Mouse (Mus musculus): Measurements from ENCODE around the gene Mras. TPM values are rescaled to one million over a fixed set of nuclear protein-coding genes. Genes with fewer than 3 reads are reported as not detected.

The Mras gene
- polyA plus RNA-seq, 1 experiment from 2014 or later = 57.9 TPM

- H3K27me3 ChIP-seq (ENCODE audit: control insufficient read depth, insufficient read depth, low read length) = no peaks in the 10 kb centered on the region
- 72% methylated on average over 8 of the region's 8 CpGs for WGBS
- H3K9me3 ChIP-seq (ENCODE audit: control insufficient read depth, low read length) = no peaks in the 10 kb centered on the region
- H3K36me3 ChIP-seq (ENCODE audit: control insufficient read depth, insufficient read depth, low read length) = no peaks in the 10 kb centered on the region
- H3K4me2 ChIP-seq (ENCODE audit: low read depth, low read length) = no peak overlapping the region
- no peak overlapping the region for H3K9ac ChIP-seq (replicated peaks; ENCODE audit: low read depth, low read length)
- H3K4me1 ChIP-seq (ENCODE audit: control insufficient read depth, insufficient read depth, low read length) = no peaks in the 10 kb centered on the region
- 0 out of 2 replicates have a peak, but pooled peaks have one; percentile 28 for ATAC-seq (ENCODE audit: low read depth)
- no peak overlapping the region for H3K27ac ChIP-seq (ENCODE audit: low read depth, low read length)
- H3K4me3 ChIP-seq (ENCODE audit: low read depth, low read length) = no peak overlapping the region
Measured at GRCm38 (mm10) chr9:99469681-99470273, 32.6 kb upstream of the Mras start.

GRCm38 (mm10) chr9:99468572-99468971, 31.4 kb upstream of the Mras start:
- H3K27ac ChIP-seq (ENCODE audit: low read depth, low read length) = no peak overlapping the region
- WGBS = 67% methylated on average over 9 of the region's 9 CpGs
- H3K36me3 ChIP-seq (ENCODE audit: control insufficient read depth, insufficient read depth, low read length) = no peaks in the 10 kb centered on the region
- no peaks in the 10 kb centered on the region for H3K9me3 ChIP-seq (ENCODE audit: control insufficient read depth, low read length)
- H3K4me3 ChIP-seq (ENCODE audit: low read depth, low read length) = no peak overlapping the region
- no peak for ATAC-seq (ENCODE audit: low read depth)
- no peak overlapping the region for H3K9ac ChIP-seq (replicated peaks; ENCODE audit: low read depth, low read length)
- H3K4me2 ChIP-seq (ENCODE audit: low read depth, low read length) = no peak overlapping the region
- no peaks in the 10 kb centered on the region for H3K27me3 ChIP-seq (ENCODE audit: control insufficient read depth, insufficient read depth, low read length)
- H3K4me1 ChIP-seq (ENCODE audit: control insufficient read depth, insufficient read depth, low read length) = no peaks in the 10 kb centered on the region

GRCm38 (mm10) chr9:99464876-99465275, 27.7 kb upstream of the Mras start:
- H3K4me2 ChIP-seq (ENCODE audit: low read depth, low read length) = no peak overlapping the region
- H3K27ac ChIP-seq (ENCODE audit: low read depth, low read length) = no peak overlapping the region
- no peaks in the 10 kb centered on the region for H3K4me1 ChIP-seq (ENCODE audit: control insufficient read depth, insufficient read depth, low read length)
- 84% methylated on average over 6 of the region's 6 CpGs for WGBS
- no peaks in the 10 kb centered on the region for H3K27me3 ChIP-seq (ENCODE audit: control insufficient read depth, insufficient read depth, low read length)
- ATAC-seq (ENCODE audit: low read depth) = no peak
- H3K36me3 ChIP-seq (ENCODE audit: control insufficient read depth, insufficient read depth, low read length) = no peaks in the 10 kb centered on the region
- no peak overlapping the region for H3K9ac ChIP-seq (replicated peaks; ENCODE audit: low read depth, low read length)
- no peaks in the 10 kb centered on the region for H3K9me3 ChIP-seq (ENCODE audit: control insufficient read depth, low read length)
- H3K4me3 ChIP-seq (ENCODE audit: low read depth, low read length) = no peak overlapping the region

GRCm38 (mm10) chr9:99459730-99460129, 22.5 kb upstream of the Mras start:
- Histone ChIP-seq H3K4me1 (ENCODE audit: control insufficient read depth, insufficient read depth, low read length) (no peaks in the 10 kb centered on the region), H3K36me3 (ENCODE audit: control insufficient read depth, insufficient read depth, low read length) (no peaks in the 10 kb centered on the region), H3K4me2 (ENCODE audit: low read depth, low read length) (no peak overlapping the region), H3K27me3 (ENCODE audit: control insufficient read depth, insufficient read depth, low read length) (no peaks in the 10 kb centered on the region), H3K4me3 (ENCODE audit: low read depth, low read length) (no peak overlapping the region), H3K9ac (replicated peaks; ENCODE audit: low read depth, low read length) (no peak overlapping the region), H3K27ac (ENCODE audit: low read depth, low read length) (no peak overlapping the region), H3K9me3 (ENCODE audit: control insufficient read depth, low read length) (no peaks in the 10 kb centered on the region)
- no peak for ATAC-seq (ENCODE audit: low read depth)
- 94% methylated on average over 4 of the region's 4 CpGs for WGBS

- Histone ChIP-seq H3K4me3 (ENCODE audit: low read depth, low read length) (no peak overlapping the region), H3K9ac (replicated peaks; ENCODE audit: low read depth, low read length) (no peak overlapping the region), H3K27me3 (ENCODE audit: control insufficient read depth, insufficient read depth, low read length) (no peaks in the 10 kb centered on the region), H3K9me3 (ENCODE audit: control insufficient read depth, low read length) (no peaks in the 10 kb centered on the region), H3K27ac (ENCODE audit: low read depth, low read length) (no peak overlapping the region), H3K36me3 (ENCODE audit: control insufficient read depth, insufficient read depth, low read length) (no peaks in the 10 kb centered on the region), H3K4me1 (ENCODE audit: control insufficient read depth, insufficient read depth, low read length) (no peaks in the 10 kb centered on the region), H3K4me2 (ENCODE audit: low read depth, low read length) (no peak overlapping the region)
- no peak for ATAC-seq (ENCODE audit: low read depth)
- WGBS = 47% methylated on average over 12 of the region's 12 CpGs
Measured at GRCm38 (mm10) chr9:99458529-99459208, 21.5 kb upstream of the Mras start.

- Histone ChIP-seq H3K4me2 (ENCODE audit: low read depth, low read length) (no peak overlapping the region), H3K27ac (ENCODE audit: low read depth, low read length) (no peak overlapping the region), H3K27me3 (ENCODE audit: control insufficient read depth, insufficient read depth, low read length) (no peaks in the 10 kb centered on the region), H3K9ac (replicated peaks; ENCODE audit: low read depth, low read length) (no peak overlapping the region), H3K9me3 (ENCODE audit: control insufficient read depth, low read length) (no peaks in the 10 kb centered on the region), H3K4me3 (ENCODE audit: low read depth, low read length) (no peak overlapping the region), H3K4me1 (ENCODE audit: control insufficient read depth, insufficient read depth, low read length) (no peaks in the 10 kb centered on the region), H3K36me3 (ENCODE audit: control insufficient read depth, insufficient read depth, low read length) (no peaks in the 10 kb centered on the region)
- ATAC-seq (ENCODE audit: low read depth) = no peak
- 77% methylated on average over 4 of the region's 4 CpGs for whole genome bisulfite sequencing
Measured at GRCm38 (mm10) chr9:99454211-99454610, 17.0 kb upstream of the Mras start.

- no peak for ATAC-seq (ENCODE audit: low read depth)
- no peak within 1 kb of the TSS for H3K4me3 ChIP-seq (ENCODE audit: low read depth, low read length)
Measured at GRCm38 (mm10) chr9:99451161-99451560, 14.0 kb upstream of the Mras start, which contains the start of gene Nme9. Gene Nme9, plus strand, starts transcription at chr9:99451475.

GRCm38 (mm10) chr9:99449886-99450647, 12.9 kb upstream of the Mras start:
- Histone ChIP-seq H3K4me2 (ENCODE audit: low read depth, low read length) (no peak overlapping the region), H3K9me3 (ENCODE audit: control insufficient read depth, low read length) (no peaks in the 10 kb centered on the region), H3K27ac (ENCODE audit: low read depth, low read length) (no peak overlapping the region), H3K4me1 (ENCODE audit: control insufficient read depth, insufficient read depth, low read length) (no peaks in the 10 kb centered on the region; the same call in 1 of the 2 replicates), H3K36me3 (ENCODE audit: control insufficient read depth, insufficient read depth, low read length) (no peaks in the 10 kb centered on the region), H3K27me3 (ENCODE audit: control insufficient read depth, insufficient read depth, low read length) (no peaks in the 10 kb centered on the region), H3K4me3 (ENCODE audit: low read depth, low read length) (no peak overlapping the region), H3K9ac (replicated peaks; ENCODE audit: low read depth, low read length) (no peak overlapping the region)
- ATAC-seq (ENCODE audit: low read depth) = no peak
- 49% methylated on average over 9 of the region's 9 CpGs for WGBS

More at GRCm38 (mm10) chr9:99451161-99451560, 14.0 kb upstream of the Mras start, which contains the start of gene Nme9:
- no peaks in the 10 kb centered on the region for H3K4me1 ChIP-seq (ENCODE audit: control insufficient read depth, insufficient read depth, low read length)
- H3K9ac ChIP-seq (replicated peaks; ENCODE audit: low read depth, low read length) = no peak within 1 kb of the TSS
- no peak within 1 kb of the TSS for H3K27ac ChIP-seq (ENCODE audit: low read depth, low read length)
- no peaks in the 10 kb centered on the region for H3K36me3 ChIP-seq (ENCODE audit: control insufficient read depth, insufficient read depth, low read length)
- no peaks in the 10 kb centered on the region for H3K9me3 ChIP-seq (ENCODE audit: control insufficient read depth, low read length)
- WGBS = 13% methylated on average over 14 of the region's 14 CpGs
- no peaks in the 10 kb centered on the region for H3K27me3 ChIP-seq (ENCODE audit: control insufficient read depth, insufficient read depth, low read length)
- no peak within 1 kb of the TSS for H3K4me2 ChIP-seq (ENCODE audit: low read depth, low read length)

GRCm38 (mm10) chr9:99447323-99447722, 10.1 kb upstream of the Mras start:
- 87% methylated on average over 3 of the region's 3 CpGs for WGBS

More at GRCm38 (mm10) chr9:99447323-99447722, 10.1 kb upstream of the Mras start:
- H3K4me2 ChIP-seq (ENCODE audit: low read depth, low read length) = no peak overlapping the region
- no peaks in the 10 kb centered on the region; the same call in 1 of the 2 replicates for H3K4me1 ChIP-seq (ENCODE audit: control insufficient read depth, insufficient read depth, low read length)
- no peak overlapping the region for H3K4me3 ChIP-seq (ENCODE audit: low read depth, low read length)
- no peak overlapping the region for H3K9ac ChIP-seq (replicated peaks; ENCODE audit: low read depth, low read length)
- ATAC-seq (ENCODE audit: low read depth) = no peak
- H3K9me3 ChIP-seq (ENCODE audit: control insufficient read depth, low read length) = no peaks in the 10 kb centered on the region
- no peaks in the 10 kb centered on the region for H3K36me3 ChIP-seq (ENCODE audit: control insufficient read depth, insufficient read depth, low read length)
- H3K27ac ChIP-seq (ENCODE audit: low read depth, low read length) = no peak overlapping the region
- H3K27me3 ChIP-seq (ENCODE audit: control insufficient read depth, insufficient read depth, low read length) = no peaks in the 10 kb centered on the region

All from neural tube, embryonic 14.5 days (tissue).